Mouse (Mus musculus): ENCODE data around the gene Adsl. TPM values are rescaled to one million over a fixed set of nuclear protein-coding genes. Genes with fewer than 3 reads are reported as not detected.
"Not testable (repeated sequence)": the region's sequence is repeated elsewhere in the genome, so short reads cannot be mapped to it uniquely, and the experiment has no call there.

The Adsl gene
- total and polyA plus RNA-seq, 2 experiments from 2014 or later: 149 to 156 TPM

DNA sequence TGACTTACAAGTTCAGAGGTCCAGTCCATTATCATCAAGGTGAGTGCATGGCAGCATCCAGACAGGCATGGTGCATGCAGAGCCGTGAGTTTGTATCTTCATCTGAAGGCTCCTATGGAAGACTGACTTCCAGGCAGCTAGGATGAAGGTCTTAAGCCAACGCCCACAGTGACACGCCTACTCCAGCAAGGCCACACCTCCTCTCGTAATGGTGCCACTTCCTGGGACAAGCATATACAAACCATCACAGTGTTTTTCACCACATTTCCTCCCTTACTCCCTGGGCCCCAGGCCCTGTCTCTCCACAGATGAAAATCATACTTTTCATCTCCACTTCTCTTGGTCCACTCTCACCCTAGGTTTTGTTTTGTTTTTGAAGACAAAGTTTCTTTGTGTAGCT, 26.5 kb upstream of the Adsl start:
- Histone ChIP-seq H3K27ac (ENCODE audit: low read depth) (no peak overlapping the region), H3K36me3 (replicated peaks; ENCODE audit: control insufficient read depth, insufficient read depth, low read length) (peaks cover 76% of the 10 kb centered on the region), H3K9ac (replicated peaks; ENCODE audit: low read depth, low read length) (no peak overlapping the region), H3K4me3 (ENCODE audit: low read depth, low read length) (no peak overlapping the region), H3K4me1 (ENCODE audit: control insufficient read depth, insufficient read depth) (no peaks in the 10 kb centered on the region), H3K9me3 (replicated peaks; ENCODE audit: control insufficient read depth, low read length) (no peaks in the 10 kb centered on the region), H3K4me2 (ENCODE audit: low read depth, low read length) (no peak overlapping the region), H3K27me3 (ENCODE audit: control insufficient read depth, insufficient read depth, low read length) (no peaks in the 10 kb centered on the region)
- TF ChIP-seq CTCF (IDR thresholded peaks at IDR 0.05; ENCODE audit: low read depth) (no peak), EP300 (IDR thresholded peaks at IDR 0.05; ENCODE audit: low read depth) (no peak)
- 76% methylated on average over 4 of the region's 4 CpGs for WGBS
- ATAC-seq (ENCODE audit: insufficient read depth, low read depth) (no peak), DNase-seq (ENCODE audit: low spot score) (no peak)

DNA sequence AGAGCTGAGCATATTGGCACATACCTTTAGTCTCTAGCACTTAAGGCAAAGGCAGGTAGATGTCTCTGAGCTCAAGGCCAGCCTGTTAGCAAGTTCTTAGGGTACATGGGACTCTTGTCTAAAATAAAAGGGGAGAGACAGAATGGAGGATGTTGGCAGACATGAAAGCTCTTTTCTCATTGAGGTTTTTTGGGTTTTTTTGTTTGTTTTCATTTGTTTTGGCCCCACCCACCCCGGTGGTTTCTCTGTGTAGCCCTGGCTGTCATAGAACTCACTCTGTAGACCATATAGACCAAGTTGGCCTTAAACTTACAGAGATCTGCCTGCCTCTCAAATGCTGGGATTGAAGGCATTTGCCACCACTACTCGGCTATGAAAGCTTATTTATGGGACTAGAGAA, 24.1 kb upstream of the Adsl start:
- peaks cover 76% of the 10 kb centered on the region for H3K36me3 ChIP-seq (replicated peaks; ENCODE audit: control insufficient read depth, insufficient read depth, low read length)
- H3K9ac ChIP-seq (replicated peaks; ENCODE audit: low read depth, low read length): no peak overlapping the region
- H3K9me3 ChIP-seq (replicated peaks; ENCODE audit: control insufficient read depth, low read length): no peaks in the 10 kb centered on the region
- H3K4me2 ChIP-seq (ENCODE audit: low read depth, low read length): no peak overlapping the region
- DNase-seq (ENCODE audit: low spot score) (no peak), ATAC-seq (ENCODE audit: insufficient read depth, low read depth) (no peak)
- no peak overlapping the region for H3K27ac ChIP-seq (ENCODE audit: low read depth)
- no peaks in the 10 kb centered on the region for H3K4me1 ChIP-seq (ENCODE audit: control insufficient read depth, insufficient read depth)
- 86% methylated on average over 2 of the region's 2 CpGs for WGBS
- TF ChIP-seq CTCF (IDR thresholded peaks at IDR 0.05; ENCODE audit: low read depth): no peak
- TF ChIP-seq EP300 (IDR thresholded peaks at IDR 0.05; ENCODE audit: low read depth): no peak
- no peaks in the 10 kb centered on the region for H3K27me3 ChIP-seq (ENCODE audit: control insufficient read depth, insufficient read depth, low read length)
- no peak overlapping the region for H3K4me3 ChIP-seq (ENCODE audit: low read depth, low read length)

DNA sequence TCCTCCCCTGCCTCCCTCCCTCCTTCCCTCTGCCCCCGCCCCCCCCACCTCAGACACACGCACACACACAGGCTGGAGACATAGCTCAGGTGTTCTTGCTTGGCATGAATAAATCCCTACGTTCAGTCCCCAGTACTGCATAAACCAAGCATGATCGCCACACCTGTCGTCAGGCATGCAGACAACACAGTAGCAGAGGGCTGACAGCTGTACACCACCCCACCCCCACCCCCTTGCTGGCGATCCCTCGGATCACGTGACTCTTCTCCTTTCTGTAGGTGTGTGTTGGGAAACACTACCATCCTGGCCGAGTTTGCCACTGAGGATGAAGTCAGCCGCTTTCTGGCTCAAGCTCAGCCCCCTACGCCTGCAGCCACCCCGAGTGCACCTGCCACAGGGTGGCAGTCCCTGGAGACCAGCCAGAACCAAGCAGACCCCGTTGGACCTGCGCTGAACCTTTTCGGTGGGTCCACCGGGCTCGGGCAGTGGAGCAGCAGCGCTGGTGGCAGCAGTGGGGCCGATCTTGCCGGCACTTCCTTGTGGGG, 19.4 kb upstream of the Adsl start:
- Histone ChIP-seq H3K4me2 (ENCODE audit: low read depth, low read length) (no peak overlapping the region), H3K9me3 (replicated peaks; ENCODE audit: control insufficient read depth, low read length) (no peaks in the 10 kb centered on the region), H3K4me1 (ENCODE audit: control insufficient read depth, insufficient read depth) (no peaks in the 10 kb centered on the region), H3K27me3 (ENCODE audit: control insufficient read depth, insufficient read depth, low read length) (no peaks in the 10 kb centered on the region), H3K27ac (ENCODE audit: low read depth) (no peak overlapping the region), H3K9ac (replicated peaks; ENCODE audit: low read depth, low read length) (no peak overlapping the region), H3K4me3 (ENCODE audit: low read depth, low read length) (no peak overlapping the region), H3K36me3 (replicated peaks; ENCODE audit: control insufficient read depth, insufficient read depth, low read length) (peaks cover 61% of the 10 kb centered on the region)
- WGBS: 77% methylated on average over 20 of the region's 20 CpGs
- TF ChIP-seq CTCF (IDR thresholded peaks at IDR 0.05; ENCODE audit: low read depth) (no peak), EP300 (IDR thresholded peaks at IDR 0.05; ENCODE audit: low read depth) (no peak)
- DNase-seq (ENCODE audit: low spot score) (no peak), ATAC-seq (ENCODE audit: insufficient read depth, low read depth) (no peak)

DNA sequence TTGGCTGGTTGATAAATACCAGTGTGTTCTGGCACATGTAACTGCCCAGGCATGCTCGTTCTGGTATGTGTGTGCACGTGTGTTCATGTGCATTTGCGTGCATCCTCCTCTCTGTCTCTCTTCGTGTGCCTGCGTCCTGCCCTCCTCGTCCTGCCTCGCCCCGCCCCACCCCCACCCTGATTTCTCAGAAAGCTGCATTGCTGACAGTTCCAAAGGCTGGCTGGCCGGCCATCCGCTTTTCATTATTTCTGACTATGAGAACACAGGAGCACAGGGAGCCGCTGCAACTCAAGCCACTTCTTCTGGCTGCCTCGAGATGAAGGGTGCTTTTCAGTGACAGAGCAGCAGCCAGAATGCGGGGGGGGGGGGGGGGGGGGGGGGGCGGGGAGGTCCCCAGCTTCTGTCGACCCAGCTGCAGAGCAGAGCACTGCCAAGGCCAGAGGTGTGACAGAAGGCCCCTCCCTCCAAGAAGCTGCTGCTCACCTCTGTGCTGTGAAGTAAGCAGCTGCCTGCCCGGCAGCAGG, 18.2 kb upstream of the Adsl start:
- H3K27me3 ChIP-seq (ENCODE audit: control insufficient read depth, insufficient read depth, low read length): no peaks in the 10 kb centered on the region
- H3K36me3 ChIP-seq (replicated peaks; ENCODE audit: control insufficient read depth, insufficient read depth, low read length): peaks cover 54% of the 10 kb centered on the region
- H3K4me2 ChIP-seq (ENCODE audit: low read depth, low read length): no peak overlapping the region
- peak overlapping the region; percentile 25; the same call in 1 of the 2 replicates for H3K27ac ChIP-seq (ENCODE audit: low read depth)
- 0 out of 2 replicates have a peak, but pooled peaks have one; percentile 17 for ATAC-seq (ENCODE audit: insufficient read depth, low read depth)
- no peak overlapping the region for H3K4me3 ChIP-seq (ENCODE audit: low read depth, low read length)
- DNase-seq (ENCODE audit: low spot score): no peak
- H3K9me3 ChIP-seq (replicated peaks; ENCODE audit: control insufficient read depth, low read length): no peaks in the 10 kb centered on the region
- TF ChIP-seq EP300 (IDR thresholded peaks at IDR 0.05; ENCODE audit: low read depth) (no peak), CTCF (IDR thresholded peaks at IDR 0.05; ENCODE audit: low read depth) (no peak)
- no peaks in the 10 kb centered on the region for H3K4me1 ChIP-seq (ENCODE audit: control insufficient read depth, insufficient read depth)
- no peak overlapping the region for H3K9ac ChIP-seq (replicated peaks; ENCODE audit: low read depth, low read length)
- 26% methylated on average over 13 of the region's 16 CpGs for WGBS

DNA sequence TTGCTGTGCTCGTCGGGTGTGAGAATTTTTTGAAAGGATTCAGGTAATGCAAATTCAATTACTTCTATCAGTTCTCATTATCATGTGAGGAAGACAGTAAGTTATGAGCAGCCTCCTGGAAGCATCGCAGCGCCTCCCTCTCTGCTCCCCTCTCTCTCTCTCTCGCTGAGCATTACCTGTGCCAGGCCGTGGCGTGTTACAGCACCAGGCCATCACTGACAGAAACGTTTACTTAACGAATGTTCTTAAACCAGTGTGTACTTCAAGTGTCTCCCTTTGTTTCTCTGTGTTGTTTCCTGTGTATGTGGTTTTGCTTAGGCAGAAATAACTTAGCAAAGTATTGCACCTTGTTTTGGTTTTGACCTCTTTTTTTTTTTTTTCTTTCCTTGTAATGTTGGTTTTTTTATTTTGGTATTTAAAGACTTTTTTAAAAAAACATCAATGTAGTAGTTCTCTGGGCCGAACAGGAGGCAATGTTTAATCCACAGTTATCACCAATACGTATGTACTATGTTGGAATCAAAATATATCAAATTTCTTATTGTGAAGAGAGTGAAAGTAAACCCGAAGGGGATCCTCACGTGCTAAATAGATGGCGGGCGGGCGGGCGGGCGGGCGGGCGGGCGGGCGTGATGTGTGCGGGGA, 17.5 kb upstream of the Adsl start:
- not testable (repeated sequence) for H3K9ac ChIP-seq (replicated peaks; ENCODE audit: low read depth, low read length); H3K4me1 ChIP-seq (ENCODE audit: control insufficient read depth, insufficient read depth); DNase-seq (ENCODE audit: low spot score); ATAC-seq (ENCODE audit: insufficient read depth, low read depth); H3K4me3 ChIP-seq (ENCODE audit: low read depth, low read length); H3K27me3 ChIP-seq (ENCODE audit: control insufficient read depth, insufficient read depth, low read length); H3K4me2 ChIP-seq (ENCODE audit: low read depth, low read length); H3K9me3 ChIP-seq (replicated peaks; ENCODE audit: control insufficient read depth, low read length)
- Histone ChIP-seq H3K27ac (ENCODE audit: low read depth) (peak overlapping the region; percentile 25; the same call in 1 of the 2 replicates), H3K36me3 (replicated peaks; ENCODE audit: control insufficient read depth, insufficient read depth, low read length) (peaks cover 52% of the 10 kb centered on the region)
- 89% methylated on average over 23 of the region's 23 CpGs for WGBS
